Mouse (Mus musculus) lung, postnatal 0 days (tissue): Measurements from ENCODE around the gene Brdt.

Source experiments
- CTCF ChIP-seq: IDR thresholded peaks from 2 replicates; pipeline ENCODE4 v1.5.1; 2016; ENCODE audit warnings: antibody characterized with exemption, mild to moderate bottlenecking
- EP300 ChIP-seq: IDR thresholded peaks from 2 replicates; pipeline ENCODE4 v1.6.1; 2016; ENCODE audit warnings: antibody characterized with exemption, mild to moderate bottlenecking, control low read depth

DNA sequence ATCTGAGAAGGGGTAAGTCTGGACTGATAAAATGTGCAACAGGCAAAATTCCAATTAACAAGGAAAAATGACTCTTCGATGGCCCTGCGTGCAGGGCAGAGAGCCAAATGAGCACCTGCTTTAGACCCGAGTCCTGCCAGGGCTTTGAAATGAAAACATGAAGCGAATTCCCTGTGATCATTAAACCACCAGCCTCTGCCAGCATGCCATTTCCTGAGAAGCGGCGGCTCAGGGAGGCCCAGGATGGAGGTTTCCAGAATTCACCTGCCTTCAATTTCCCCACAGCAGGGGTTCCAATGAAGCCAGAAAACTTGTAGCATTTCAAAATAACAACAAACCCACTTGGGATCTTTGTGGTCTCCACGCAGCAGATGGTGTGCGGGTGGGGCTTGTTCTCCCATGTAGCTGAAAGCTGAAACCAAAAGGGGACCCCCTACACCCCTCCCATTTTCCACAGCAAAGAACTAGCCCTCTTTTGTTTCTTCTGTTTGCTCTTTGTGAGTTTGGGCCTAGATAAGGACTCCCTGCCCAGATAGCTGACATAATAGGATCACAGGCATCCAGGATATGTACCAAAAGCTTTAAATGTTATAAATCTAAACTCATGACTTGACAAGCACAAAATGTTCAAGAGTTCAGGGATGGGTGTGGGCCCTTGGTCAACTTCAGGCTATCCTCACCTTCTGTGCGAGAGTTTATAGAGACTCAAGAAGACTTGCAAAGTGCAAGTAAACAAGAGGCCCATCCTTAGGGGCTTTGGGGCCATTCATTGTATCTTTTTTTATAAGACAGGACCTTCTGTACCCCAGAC lies 34.2 kb upstream of the Brdt start:
- TF ChIP-seq CTCF, result no peak
- TF ChIP-seq EP300, result peak; percentile 86
